Mouse (Mus musculus) C2C12 (cell line): Measurements from ENCODE around the gene Tnrc18. TPM values are rescaled to one million over a fixed set of nuclear protein-coding genes. Genes with fewer than 3 reads are reported as not detected.

Experiments used
- H3K27me3 ChIP-seq: one replicate; pipeline ENCODE4 v1.6.1; 2011; ENCODE audit not compliant: control insufficient read depth, insufficient read depth, insufficient read length
- H3K36me3 ChIP-seq: one replicate; pipeline ENCODE4 v1.6.1; 2011; ENCODE audit not compliant: control insufficient read depth, insufficient read depth
- H3K4me3 ChIP-seq: one replicate; pipeline ENCODE4 v1.5.1; 2011; ENCODE audit warnings: mild to moderate bottlenecking, control low read depth; ENCODE audit not compliant: poor library complexity, insufficient read depth, severe bottlenecking
- H3K79me2 ChIP-seq: one replicate; pipeline ENCODE4 v1.6.1; 2011; ENCODE audit not compliant: control insufficient read depth, insufficient read depth
- H3K79me3 ChIP-seq: one replicate; pipeline ENCODE4 v1.6.1; 2011; ENCODE audit warnings: low read depth, control low read depth
- H3ac ChIP-seq: one replicate; pipeline ENCODE3; 2011; ENCODE audit warnings: low read depth; ENCODE audit not compliant: control insufficient read depth, insufficient read length
- CEBPB ChIP-seq: IDR thresholded peaks from one replicate; pipeline ENCODE4 v1.6.1; 2011; ENCODE audit warnings: low read depth, mild to moderate bottlenecking, control low read depth, moderate library complexity
- CTCF ChIP-seq: IDR thresholded peaks from one replicate; pipeline ENCODE4 v1.5.1; 2011; ENCODE audit not compliant: control insufficient read depth, insufficient read depth, insufficient read length
- FOSL1 ChIP-seq: IDR thresholded peaks from one replicate; pipeline ENCODE4 v1.8.0; 2011; ENCODE audit warnings: mild to moderate bottlenecking, low read length; ENCODE audit not compliant: poor library complexity, insufficient read depth, severe bottlenecking
- MAX ChIP-seq: IDR thresholded peaks from one replicate; pipeline ENCODE4 v1.6.1; 2011; ENCODE audit warnings: mild to moderate bottlenecking, control low read depth
- MYOD1 ChIP-seq: IDR thresholded peaks from one replicate; pipeline ENCODE4 v1.6.1; 2011; ENCODE audit warnings: low read depth; ENCODE audit not compliant: control insufficient read depth, insufficient read length
- MYOG ChIP-seq: IDR thresholded peaks from one replicate; pipeline ENCODE4 v1.6.1; 2011; ENCODE audit not compliant: control insufficient read depth, insufficient read length; ENCODE audit errors: extremely low read depth
- USF1 ChIP-seq: IDR thresholded peaks from one replicate; pipeline ENCODE4 v1.6.1; 2011; ENCODE audit warnings: low read depth, mild to moderate bottlenecking, control low read depth, moderate library complexity
- polyA plus RNA-seq: library from polyadenylated mRNA; unstranded; fragments of >200 nt; fragmentation: generic; extraction: Trizol; gene quantifications from one replicate; pipeline ENCODE4 v1.2.1, GENCODE M21; 2012; ENCODE audit warnings: missing spikeins

Gene Tnrc18
- polyA plus RNA-seq, 1 experiment = 44.3 TPM

DNA sequence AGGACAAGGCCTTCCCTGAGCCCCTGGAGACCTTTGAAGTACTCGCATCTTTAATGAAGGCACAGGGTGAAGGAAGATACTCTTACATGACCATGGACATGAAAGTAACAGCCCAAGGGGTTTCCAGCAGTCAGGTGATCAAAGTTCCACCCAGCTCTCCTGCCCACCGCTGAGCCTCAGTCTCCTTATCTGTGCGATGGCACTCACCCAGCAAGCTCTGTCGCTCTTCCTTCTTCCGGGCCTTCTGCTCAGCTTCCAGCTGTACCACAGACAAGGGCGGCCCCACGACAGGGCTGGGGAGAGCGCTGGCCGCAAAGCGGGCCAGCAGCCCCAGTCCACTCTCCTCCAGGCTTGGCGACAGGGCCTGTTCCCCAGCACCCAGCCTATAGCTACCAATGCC is 67.3 kb downstream of the Tnrc18 start:
- Histone ChIP-seq H3K27me3 (no peaks in the 10 kb centered on the region), H3ac (no peak overlapping the region), H3K36me3 (peaks cover 78% of the 10 kb centered on the region), H3K79me2 (peaks cover 20% of the 10 kb centered on the region), H3K4me3 (no peak overlapping the region), H3K79me3 (peaks cover 6% of the 10 kb centered on the region)
- TF ChIP-seq MYOG = no peak

- Histone ChIP-seq H3K79me2 (peaks cover 17% of the 10 kb centered on the region), H3K27me3 (no peaks in the 10 kb centered on the region), H3K36me3 (peaks cover 85% of the 10 kb centered on the region), H3K4me3 (no peak overlapping the region), H3ac (no peak overlapping the region), H3K79me3 (peaks cover 3% of the 10 kb centered on the region)
- no peak for TF ChIP-seq FOSL1
- no peak for TF ChIP-seq MYOG
- no peak for TF ChIP-seq MYOD1
- TF ChIP-seq MAX = no peak
- no peak for TF ChIP-seq CTCF
- no peak for TF ChIP-seq USF1
- no peak for TF ChIP-seq CEBPB
Observed at GRCm38 (mm10) chr5:142747026-142747629, 70.3 kb downstream of the Tnrc18 start.

GRCm38 (mm10) chr5:142739941-142740340 is 77.5 kb downstream of the Tnrc18 start:
- Histone ChIP-seq H3K27me3 (no peaks in the 10 kb centered on the region), H3K36me3 (peaks cover 80% of the 10 kb centered on the region), H3K79me3 (no peaks in the 10 kb centered on the region), H3ac (no peak overlapping the region), H3K4me3 (no peak overlapping the region), H3K79me2 (peaks cover 16% of the 10 kb centered on the region)
- no peak for TF ChIP-seq FOSL1
- TF ChIP-seq CTCF = no peak
- TF ChIP-seq CEBPB = no peak

DNA sequence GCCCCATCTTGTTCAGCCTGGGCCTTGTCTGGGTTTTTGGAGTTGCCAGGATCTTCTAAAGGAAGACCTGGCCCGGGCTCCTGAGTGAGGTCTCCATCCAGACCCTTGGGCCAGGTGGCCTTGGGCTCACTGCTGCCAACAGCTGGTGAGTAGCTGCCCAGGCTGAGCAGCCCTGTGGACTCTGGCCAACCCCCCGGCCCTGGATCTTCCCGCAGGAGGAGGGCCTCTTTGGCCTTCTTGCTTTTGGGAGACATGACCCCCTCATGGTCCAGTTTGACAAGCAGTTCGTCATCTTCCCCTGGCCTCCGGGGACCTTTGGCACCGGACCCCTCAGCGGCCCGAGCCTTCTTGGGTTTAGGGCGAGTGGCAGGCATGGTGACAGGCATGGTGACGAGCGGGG is 85.5 kb downstream of the Tnrc18 start:
- no peaks in the 10 kb centered on the region for H3K27me3 ChIP-seq
- no peak for TF ChIP-seq MAX
- no peak for TF ChIP-seq MYOD1
- H3K79me2 ChIP-seq = no peaks in the 10 kb centered on the region
- H3K36me3 ChIP-seq = peaks cover 76% of the 10 kb centered on the region
- H3K79me3 ChIP-seq = no peaks in the 10 kb centered on the region
- no peak overlapping the region for H3ac ChIP-seq
- no peak overlapping the region for H3K4me3 ChIP-seq

DNA sequence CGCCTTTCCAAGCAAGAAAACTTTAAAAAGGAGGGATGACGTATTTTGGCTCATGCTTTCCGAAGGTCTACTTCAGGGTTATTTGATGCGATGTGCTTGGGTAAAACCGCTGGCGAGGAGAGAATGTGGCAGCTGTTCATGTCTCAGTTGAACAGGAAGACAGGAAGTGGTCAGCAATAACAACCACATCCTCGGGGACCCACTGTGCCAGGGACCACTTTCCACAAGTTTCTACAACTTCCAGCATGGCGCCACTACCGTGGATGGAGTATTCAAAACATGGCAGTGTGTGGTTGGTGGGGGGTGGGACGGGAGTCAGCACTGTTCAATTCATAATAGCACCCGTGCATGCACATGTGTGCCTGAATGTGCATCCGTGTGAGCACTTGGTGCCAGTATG is 87.2 kb downstream of the Tnrc18 start:
- H3K4me3 ChIP-seq = no peak overlapping the region
- H3ac ChIP-seq = no peak overlapping the region
- no peaks in the 10 kb centered on the region for H3K79me3 ChIP-seq
- H3K79me2 ChIP-seq = no peaks in the 10 kb centered on the region
- no peaks in the 10 kb centered on the region for H3K27me3 ChIP-seq
- H3K36me3 ChIP-seq = peaks cover 70% of the 10 kb centered on the region
- no peak for TF ChIP-seq FOSL1
- no peak for TF ChIP-seq MYOD1
- no peak for TF ChIP-seq USF1
- no peak for TF ChIP-seq MAX
- TF ChIP-seq MYOG = no peak
- no peak for TF ChIP-seq CEBPB
- no peak for TF ChIP-seq CTCF

GRCm38 (mm10) chr5:142728301-142728700 is 89.2 kb downstream of the Tnrc18 start:
- Histone ChIP-seq H3K36me3 (peaks cover 54% of the 10 kb centered on the region), H3K4me3 (no peak overlapping the region), H3K79me3 (no peaks in the 10 kb centered on the region), H3ac (no peak overlapping the region), H3K79me2 (no peaks in the 10 kb centered on the region), H3K27me3 (no peaks in the 10 kb centered on the region)
- no peak for TF ChIP-seq USF1
- TF ChIP-seq MAX = no peak
- TF ChIP-seq CEBPB = no peak

DNA sequence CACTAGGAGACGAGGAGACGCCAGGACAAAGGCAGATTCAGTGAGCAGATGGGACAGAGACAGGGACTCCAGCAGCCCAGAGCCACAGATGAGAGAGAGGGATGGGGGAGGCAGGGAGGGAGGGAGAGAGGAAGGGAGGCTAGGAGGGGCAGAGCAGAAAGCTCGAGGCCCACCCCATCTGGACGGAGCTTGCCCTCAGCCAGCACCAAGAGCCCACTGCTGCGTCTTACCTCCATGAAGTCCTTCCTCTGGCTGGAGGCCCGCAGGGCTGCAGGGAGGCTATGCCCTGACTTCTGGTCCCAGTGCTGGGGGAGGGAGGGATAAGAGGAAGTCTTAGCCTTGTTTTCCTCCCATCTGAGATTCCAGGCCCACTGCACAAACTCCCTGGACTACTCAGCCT is 90.7 kb downstream of the Tnrc18 start:
- no peak for TF ChIP-seq CTCF
- no peak for TF ChIP-seq MYOD1
- TF ChIP-seq MAX = no peak
- no peak for TF ChIP-seq FOSL1
- no peak for TF ChIP-seq CEBPB
- no peak for TF ChIP-seq MYOG
- TF ChIP-seq USF1 = no peak
- no peak overlapping the region for H3ac ChIP-seq
- H3K4me3 ChIP-seq = no peak overlapping the region
- H3K79me3 ChIP-seq = no peaks in the 10 kb centered on the region
- H3K79me2 ChIP-seq = no peaks in the 10 kb centered on the region
- no peaks in the 10 kb centered on the region for H3K27me3 ChIP-seq
- H3K36me3 ChIP-seq = peaks cover 44% of the 10 kb centered on the region
